Mouse (Mus musculus): Measurements from ENCODE around the gene Epha2.

DNA sequence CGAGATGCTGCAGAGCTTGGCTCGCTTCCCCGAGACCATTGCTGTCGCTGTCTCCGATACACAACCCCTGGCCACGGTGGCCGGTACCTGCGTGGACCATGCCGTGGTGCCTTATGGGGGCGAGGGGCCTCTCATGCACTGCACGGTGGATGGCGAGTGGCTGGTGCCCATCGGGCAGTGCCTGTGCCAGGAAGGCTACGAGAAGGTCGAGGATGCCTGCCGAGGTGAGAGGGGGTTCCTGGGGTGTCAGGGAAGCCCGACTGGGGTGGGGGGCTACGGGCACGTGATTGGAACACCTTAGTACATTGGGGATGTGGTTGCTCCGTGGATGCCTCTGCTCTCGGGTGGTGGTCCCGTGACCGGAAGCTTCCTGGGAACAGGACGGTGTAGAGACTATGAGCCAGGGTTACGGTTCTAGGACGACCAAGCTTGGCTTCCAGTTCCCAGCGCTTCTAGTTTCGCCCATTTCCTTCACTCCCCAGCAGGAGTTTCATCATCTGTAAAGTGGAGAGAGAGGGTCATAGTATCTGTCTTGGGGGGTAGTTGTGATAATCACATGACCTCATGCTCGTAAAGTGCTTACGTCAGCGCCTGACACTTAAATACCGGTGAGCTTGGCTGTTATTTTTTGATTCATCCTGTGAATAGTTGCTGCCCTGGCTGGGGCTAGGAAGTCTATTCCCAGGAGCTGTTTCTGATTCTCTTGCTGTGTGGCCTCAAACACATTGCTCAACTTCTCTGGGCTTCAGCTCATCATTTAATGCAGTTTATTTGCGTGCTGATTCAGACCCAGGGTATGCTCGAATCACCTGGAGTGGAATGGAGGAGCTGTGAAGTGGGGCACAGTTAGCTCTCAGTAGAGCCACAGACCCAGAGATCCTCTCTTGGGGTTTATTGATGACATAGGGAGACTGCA lies 8.1 kb downstream of the Epha2 start:
- TF ChIP-seq CTCF (conservative IDR thresholded peaks at IDR 0.05; ENCODE audit: low read length), result no peak
- no peak for TF ChIP-seq NANOG (IDR thresholded peaks at IDR 0.05; ENCODE audit: borderline replicate concordance, low read length)
